Mouse (Mus musculus): ENCODE measurements around the gene Ids.
A peak's percentile ranks its signal among the peaks of the same experiment; 100 is the strongest.
"Not testable (repeated sequence)": the region's sequence is repeated elsewhere in the genome, so short reads cannot be mapped to it uniquely, and the experiment has no call there.

The Ids gene

DNA sequence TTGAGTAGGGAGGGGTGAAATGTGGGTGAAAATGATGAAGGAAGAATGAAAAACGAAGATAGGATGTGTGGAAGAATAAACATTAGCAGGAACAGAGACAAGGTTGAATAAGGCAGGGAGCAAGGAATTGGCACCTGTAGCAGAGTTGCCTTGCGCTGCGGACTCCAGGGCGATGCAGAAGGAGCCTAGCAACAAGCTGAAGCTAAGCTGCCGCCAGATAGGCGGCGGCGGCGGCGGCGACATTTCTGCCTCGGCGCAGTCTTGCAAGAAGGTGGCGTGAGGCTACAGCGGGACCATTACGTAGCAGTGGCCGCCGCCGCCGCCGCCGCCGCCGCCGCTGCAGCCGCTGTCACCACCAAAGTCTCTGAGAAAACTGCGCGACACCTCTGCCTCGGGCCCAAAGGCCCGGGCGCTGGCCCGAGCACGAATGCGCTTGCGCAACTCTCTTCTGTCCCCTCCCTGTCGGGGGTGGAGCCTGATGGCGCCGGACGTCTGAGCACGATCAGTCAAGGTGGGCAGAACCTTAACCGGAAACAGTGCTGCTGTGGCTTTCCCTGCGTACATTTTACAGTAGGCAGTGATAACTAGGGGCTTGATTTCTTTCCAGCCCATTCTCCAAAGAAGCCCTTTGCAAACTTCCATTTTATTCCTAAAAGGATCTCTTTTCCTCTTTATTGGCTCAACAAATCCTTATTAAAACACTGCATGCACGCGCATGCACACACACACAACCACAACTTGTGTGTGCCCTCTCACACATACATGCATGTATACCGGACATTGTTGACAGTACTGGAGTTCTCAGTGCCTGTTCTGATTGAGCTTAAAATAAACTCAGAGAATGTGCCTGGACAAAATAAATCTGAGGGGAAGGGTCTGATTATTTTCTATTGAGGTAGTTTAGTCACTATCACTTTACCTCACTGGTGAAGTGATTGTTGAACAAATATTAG lies at the start of gene Ids:
Gene Ids (minus strand): TSS at position 424 of the 953 bp plus-strand sequence.
- peak; percentile 87 to 88 for DNase-seq

DNA sequence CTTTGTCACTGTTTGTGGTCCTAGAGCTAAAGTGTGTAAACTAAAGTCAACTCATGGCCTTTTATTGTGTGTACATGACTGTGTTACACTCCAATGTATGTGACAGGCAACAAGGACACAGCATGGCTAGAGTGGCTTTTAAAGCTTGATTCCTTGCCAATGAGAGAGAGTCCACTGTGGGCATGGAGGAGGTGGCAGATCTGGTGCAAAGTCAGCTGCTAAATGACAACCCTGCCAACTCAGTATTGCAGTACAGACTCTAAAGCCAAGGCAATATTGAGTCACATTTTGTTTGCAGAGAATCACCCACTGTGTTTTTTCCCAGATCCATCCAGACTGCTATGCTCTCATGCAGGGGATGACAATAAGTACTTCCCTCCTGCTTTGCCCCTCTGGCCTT lies 27.8 kb upstream of the Ids start:
- DNase-seq, result not testable (repeated sequence)

DNA sequence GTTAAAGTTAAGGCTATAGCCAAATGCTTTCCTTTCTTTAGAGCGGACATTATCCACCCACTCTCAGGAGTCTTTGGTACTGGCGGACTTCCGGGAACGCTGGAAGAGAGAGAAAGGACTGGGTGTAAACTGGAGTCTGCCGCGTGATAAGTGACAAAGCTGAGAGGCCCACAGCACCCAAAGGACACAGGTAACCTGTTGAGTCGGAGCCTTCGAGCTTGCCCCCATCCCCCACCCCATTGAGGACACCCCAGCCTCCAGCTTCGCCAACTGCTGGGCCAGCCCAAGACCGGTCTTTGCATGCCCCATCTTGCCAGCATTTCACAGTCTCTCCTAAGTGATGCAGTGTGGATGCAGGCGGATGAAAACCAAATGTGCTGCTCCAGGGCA lies 21.1 kb upstream of the Ids start:
- DNase-seq, result no peak

DNA sequence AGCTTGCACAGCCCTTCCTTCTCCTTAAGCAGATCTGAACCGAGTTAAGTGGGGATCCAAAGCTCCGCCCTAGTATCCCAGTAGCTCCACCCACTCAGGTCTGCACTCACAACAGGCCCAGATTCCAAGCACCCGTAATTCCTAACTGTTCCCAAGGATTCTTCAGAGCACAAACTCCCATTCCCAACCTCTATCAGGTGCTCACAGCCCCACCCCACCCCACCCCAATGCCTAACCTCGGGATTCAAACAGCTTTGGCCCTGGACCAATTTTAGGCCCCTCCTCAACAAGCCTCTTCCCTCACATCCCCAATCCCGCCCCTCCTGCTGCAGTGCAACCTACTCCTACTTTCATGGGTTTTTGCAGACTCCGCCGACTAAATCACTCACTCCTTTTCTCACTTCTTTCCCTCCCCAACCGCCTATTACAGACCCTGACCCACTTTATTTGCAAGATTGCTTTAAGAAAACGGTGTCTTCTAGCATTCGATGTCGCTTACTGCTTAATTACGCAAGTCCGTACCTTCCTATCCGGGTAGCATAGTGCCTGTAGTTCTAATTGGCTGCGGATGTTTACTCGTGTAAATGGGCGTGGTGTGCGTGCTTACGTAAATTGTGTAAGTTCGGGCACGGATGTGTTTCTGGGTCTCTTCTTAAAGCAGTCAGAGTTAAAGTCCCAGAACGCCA lies 20.5 kb upstream of the Ids start, which contains the start of gene 1110012L19Rik:
Gene 1110012L19Rik (plus strand): TSS at position 602 of the 686 bp plus-strand sequence.
- DNase-seq, result peak; percentile 84 to 85

DNA sequence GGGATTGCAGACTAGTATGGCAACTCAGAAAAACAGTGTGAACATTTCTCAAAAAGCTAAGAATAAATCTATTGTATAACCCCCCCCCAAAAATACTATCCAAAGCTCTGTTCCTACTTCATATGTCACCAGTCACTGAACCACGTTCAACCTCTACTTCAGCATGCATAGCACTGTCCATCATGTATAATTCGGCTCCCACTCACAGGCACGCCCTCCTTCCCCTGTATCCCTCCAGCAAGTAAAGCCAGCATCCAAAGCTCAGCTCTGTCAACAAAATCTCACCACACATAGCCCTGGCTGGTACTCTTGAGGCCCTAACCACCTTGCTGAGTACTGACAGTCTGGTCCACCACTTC lies 20.0 kb upstream of the Ids start:
- no peak for DNase-seq

DNA sequence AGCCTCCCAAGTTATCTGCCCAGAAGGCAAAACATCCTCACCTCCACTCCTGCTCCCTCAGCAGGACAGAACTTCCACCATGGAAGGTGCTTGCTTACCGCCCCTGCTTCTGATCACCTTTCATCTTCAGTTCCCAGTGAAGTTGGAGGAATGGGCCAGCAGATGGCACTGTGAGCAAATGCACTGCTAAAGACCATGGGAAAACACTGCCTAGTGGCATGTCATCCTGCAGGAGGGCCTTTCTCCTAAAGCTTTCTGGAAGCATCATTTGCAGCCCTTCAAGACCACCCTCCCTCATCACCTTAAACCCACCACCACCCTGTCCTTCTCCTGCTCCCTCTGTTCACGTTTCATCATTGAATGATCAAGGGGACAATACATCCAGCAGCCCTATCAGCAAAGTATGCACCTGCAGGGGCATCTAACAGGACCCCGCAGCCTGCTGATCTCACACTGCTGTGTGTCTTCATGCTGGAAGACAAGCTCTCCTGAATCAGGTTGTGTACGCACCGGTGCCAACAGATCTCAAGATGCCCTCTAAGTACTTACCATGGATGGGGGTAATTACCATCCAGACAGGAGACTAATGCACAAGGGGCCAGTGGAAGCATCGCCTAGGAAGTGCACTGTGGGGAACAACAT lies 9.7 kb upstream of the Ids start:
- not testable (repeated sequence) for DNase-seq

DNA sequence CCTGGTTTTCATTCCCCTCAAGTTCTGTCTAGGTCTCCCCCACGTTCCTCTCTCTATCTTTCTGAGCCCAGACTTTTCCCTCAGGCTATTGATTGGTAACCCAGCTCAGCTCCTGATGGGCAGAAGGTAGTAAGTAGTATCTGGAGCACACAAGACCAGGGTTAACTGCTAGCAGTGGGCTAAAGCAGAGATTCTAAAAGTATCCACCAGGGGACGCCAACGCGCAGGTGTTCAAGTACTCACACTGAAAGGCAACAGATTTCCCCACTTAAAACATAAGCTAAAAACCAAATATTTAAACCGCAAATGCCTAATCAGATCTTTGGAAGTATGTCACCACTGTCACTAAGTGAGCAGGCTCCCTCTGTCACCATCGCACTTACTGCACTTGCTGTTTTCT lies 4.9 kb upstream of the Ids start:
- DNase-seq, result not testable (repeated sequence)

DNA sequence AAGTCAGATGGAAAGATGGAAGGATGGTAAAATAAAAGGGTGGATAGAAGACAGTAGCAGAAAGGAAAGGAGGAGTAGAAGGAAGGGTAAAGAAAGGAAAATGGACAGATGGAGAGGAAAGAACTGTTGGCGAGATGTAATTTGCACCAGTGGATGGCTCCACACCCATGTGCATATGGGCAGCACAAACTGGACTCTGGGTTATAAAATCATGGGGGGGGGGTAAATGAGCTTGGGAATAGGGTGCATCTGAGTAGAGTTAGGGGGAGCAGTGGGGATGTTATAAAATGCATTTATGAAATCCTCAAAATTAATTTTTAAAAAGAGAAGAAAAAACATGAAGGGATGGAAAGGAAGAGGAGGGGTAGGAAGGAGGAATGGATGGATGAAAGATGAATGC lies 682 bp downstream of the Ids start:
- DNase-seq, result no peak

DNA sequence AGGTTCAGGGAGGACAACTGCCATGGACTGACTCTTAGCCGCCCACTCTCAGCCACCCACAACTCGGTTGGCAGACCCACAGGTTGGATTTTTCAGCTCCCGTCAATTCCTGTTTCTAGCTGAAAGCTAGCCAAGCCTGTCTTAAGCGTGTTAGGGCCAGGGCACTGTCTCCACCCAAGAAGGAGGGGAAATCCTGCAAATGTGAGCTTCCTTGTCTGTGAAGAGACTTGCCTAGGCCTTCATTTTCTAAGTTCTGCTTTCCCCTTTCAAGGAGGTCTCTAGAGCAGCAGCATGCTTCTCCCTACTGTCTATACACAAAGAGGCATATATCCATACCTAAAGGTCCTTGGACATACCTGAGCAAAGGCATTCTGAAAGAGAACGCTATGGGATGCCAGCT lies 1.4 kb downstream of the Ids start:
- no peak for DNase-seq

DNA sequence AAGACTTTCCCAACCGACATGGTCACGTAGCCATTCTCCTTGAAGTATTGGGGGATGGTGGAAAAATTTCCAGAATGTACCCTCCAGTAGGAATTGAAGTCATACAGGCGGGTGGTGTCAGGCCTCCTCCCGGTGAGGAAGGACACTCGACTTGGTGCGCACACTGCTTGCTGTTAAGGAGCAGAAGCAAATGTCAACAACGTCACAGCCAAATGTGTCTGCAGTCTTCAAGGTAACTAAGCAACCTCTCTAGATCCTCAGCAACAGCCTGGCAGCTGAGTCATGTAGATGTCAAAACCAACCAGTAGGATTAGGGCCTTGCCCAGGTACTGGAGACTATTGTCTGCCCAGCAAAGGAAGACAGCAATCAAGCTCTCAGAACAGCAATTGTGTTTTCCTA lies 1.9 kb downstream of the Ids start:
- no peak for DNase-seq

DNA sequence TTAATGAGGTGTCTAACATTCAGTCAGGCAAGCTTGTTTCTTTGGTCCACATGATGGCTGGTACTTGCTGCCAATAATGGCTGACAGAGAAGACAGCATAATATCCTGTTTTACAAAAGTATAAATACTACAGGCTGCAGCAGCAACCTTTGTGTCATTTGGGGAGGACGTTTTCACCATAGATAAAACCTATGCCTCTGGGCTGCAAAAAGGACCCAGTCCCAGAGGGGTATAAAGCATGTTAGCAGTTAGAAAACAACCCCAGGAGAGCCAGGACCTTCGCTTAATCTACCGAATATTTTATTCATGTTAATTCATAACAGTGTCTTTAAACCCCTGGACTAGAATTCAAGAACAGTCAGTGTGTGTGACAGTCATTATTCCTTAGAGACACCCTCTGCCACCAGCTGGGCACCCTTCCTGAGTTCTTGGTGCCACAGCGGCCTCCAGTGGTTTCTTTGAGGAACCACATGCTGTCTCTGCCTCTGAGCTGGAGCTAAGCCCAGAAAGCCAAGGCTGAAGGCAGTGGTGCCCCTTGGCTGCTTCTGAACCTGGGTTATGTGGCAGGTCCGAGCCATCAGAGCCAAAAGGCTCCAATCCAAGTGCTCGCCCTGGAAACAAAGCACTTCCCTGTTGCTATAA lies 34.6 kb downstream of the Ids start:
- DNase-seq, result peak; percentile 30 to 39

DNA sequence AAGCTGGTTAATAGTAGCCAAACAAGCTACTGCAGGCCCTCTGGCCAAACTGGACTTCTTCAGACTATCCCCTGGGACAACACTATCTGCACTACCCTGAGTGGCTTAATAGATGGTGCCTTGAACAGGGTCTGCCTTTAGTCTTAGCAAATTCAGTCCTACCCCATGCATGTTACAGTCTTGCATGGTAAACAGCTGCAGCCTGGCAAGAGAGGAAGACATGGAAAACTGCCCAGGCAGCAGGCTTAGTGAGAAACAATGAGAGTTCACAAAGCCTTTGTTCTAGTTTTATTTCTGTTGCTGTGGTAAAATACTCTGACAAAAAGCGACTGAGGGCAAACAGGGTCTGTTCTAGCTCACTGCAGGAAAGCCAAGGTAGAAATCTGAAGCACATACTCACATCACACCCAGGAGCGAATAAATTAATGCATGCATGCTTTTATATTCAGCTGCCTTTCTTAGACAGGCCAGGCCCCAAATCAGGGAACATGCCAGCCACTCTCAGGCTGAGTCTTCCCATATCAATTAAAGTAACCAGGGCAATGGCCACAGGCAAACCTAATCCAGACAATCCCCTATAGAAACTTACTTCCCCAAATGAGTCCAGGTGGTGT lies 36.2 kb downstream of the Ids start:
- DNase-seq, result no peak

DNA sequence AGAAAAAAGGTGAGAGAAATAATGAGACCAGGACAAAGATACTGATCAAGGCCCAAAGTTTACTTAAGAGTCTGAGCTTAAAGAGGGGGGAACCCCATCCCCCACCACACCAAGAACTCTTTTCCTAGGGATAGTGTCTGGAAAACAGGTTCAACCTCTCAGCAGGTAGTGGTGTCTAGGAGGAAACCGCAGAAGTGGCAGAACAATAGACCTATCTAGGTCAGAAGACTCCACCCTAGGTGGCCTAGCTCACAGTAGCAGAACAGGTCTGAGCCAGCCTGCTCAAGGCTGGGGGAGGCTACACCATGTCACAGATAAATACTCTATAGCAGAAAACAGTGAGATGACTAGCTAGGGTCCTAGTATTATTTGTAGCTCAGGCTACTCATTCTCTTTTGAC lies 37.2 kb downstream of the Ids start:
- DNase-seq, result no peak

DNA sequence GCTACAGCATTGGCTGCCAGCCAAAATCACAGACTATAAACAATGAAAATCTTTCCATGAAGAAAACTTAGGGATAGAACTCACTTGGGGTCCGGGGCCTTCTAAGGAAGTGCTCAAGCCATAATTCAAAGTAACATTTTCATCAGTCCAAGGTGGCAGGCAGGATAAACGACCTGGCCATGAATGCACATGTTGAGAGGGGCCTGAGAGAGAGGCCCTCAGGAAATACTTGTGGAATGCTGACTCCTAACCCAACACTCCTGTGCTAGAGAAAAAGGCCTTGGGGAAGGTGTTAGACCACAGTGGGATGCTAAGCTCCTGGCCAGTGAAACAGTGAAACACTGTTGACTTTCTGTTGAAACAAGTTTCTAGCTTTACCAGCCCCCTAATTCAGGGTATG lies 45.6 kb downstream of the Ids start:
- no peak for DNase-seq

DNA sequence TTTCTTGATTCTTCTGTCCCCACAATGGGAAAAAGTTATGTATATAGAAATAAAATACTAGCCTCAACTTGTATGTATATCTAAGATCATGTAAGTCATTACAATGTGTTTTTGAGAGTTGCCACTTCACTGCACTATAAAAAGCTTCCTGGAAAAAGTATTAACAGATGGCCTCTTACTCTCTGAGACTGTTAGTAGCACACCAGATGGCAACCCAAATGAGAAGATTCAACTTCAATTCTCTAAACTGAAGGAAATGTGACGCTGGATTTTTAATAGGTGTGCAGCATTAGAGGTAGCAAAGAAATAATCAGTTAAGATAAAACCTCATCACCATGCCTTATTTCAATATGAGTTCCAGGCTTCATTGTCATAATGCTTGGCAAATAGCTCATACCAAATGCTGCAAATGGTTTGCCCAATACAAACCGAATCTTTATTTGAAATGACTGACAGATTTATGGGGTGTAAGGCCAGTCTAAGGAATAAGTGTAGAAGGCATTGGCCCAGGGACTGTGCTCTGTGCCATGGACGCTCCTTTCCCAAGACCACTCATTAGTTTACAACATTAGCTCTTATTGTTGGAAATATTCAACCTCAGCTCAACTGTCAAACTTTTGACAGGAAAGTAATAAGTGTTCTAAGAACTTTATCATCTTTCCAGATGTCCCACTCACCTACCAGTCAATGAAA lies 49.8 kb downstream of the Ids start:
- DNase-seq, result no peak
